Comparison of ENCODE assay signal across 16 mouse cellular contexts in the genomic region with DNA sequence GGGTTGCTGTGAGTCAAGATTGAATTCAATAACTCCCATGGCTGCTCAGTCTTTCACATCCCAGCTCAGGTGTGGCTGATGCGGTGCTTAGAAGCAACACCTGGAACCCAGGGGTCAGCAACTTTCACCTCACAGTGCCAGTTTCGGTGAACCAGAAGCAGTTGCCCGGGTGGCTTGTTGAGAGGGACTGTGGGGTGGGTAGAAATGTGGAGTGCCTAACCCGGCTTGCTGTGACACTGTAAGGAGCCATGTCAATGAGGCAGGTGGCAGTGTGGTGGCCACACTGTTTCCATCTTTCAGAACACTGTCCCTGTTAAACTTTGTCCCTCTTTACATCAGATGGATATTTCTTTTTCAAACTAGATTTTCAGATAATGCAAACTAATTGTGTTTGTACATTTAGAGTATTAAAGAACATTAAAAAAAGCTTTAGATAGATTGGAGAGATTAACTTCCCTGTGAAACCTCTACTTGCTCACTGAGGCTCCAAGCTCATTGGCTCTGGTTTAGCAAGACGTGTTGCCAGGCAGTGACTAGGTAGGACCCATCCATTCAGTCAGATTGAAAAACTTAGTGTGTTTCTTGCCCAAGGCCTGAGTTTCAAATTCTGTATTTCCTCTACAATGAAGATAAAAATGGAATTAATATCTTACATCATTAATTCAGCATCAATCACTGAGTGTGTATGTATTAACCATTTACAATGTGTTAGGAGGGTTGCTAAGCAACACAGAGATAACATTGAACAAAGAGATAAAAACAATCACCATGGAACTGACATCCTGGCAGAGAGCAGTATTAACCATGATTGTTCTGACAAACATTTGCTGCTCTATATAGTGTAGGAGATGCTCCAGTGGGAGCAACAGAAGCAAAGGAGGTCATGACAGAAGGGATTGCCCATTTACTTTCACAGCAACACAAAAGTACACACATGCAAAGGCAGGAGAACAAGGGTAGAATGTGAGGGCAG.
"Had no signal": no experiment of that assay in that cellular context is flagged by ENCODE, and none has a peak within 500 bp of the region (broad histone marks: within the 10 kb centered on the region; RNA-seq: fewer than 3 reads in every experiment).

No protein-coding gene starts in this region.

- H3K27ac ChIP-seq: kidney, postnatal 0 days; limb, embryonic 15.5 days; liver, embryonic 12.5 days; midbrain, embryonic 12.5 days; neural tube, embryonic 13.5 days had no signal

- H3K4me3 ChIP-seq: limb, embryonic 15.5 days; liver, embryonic 12.5 days; midbrain, embryonic 12.5 days; neural tube, embryonic 13.5 days had no signal

- H3K4me1 ChIP-seq: liver, embryonic 12.5 days; midbrain, embryonic 12.5 days; neural tube, embryonic 13.5 days had no signal

- DNase-seq: kidney, postnatal 36 days; layer of hippocampus, adult 9-11 months; layer of hippocampus, postnatal 36 days; lung, embryonic 14.5 days; lung, postnatal 10 days; lung, postnatal 4 days; retina, postnatal 1 day; right cerebral cortex, postnatal 4 days; spleen, adult 18-20 months; thymus, adult 18-20 months; thymus, postnatal 14 days had no signal

- H3K9me3 ChIP-seq: limb, embryonic 15.5 days; liver, embryonic 12.5 days; midbrain, embryonic 12.5 days; neural tube, embryonic 13.5 days had no signal

- H3K4me2 ChIP-seq: limb, embryonic 15.5 days; liver, embryonic 12.5 days; lung, embryonic 14.5 days; midbrain, embryonic 12.5 days; neural tube, embryonic 13.5 days had no signal

- ATAC-seq: liver, embryonic 12.5 days had no signal

- H3K9ac ChIP-seq: limb, embryonic 15.5 days; liver, embryonic 12.5 days; lung, embryonic 14.5 days; midbrain, embryonic 12.5 days; neural tube, embryonic 13.5 days had no signal

- H3K27me3 ChIP-seq: limb, embryonic 15.5 days; liver, embryonic 12.5 days; midbrain, embryonic 12.5 days; neural tube, embryonic 13.5 days had no signal

- H3K36me3 ChIP-seq: limb, embryonic 15.5 days; liver, embryonic 12.5 days; midbrain, embryonic 12.5 days; neural tube, embryonic 13.5 days had no signal
